Mouse (Mus musculus) intestine, embryonic 15.5 days (tissue): ENCODE measurements around the gene Cort. TPM values are rescaled to one million over a fixed set of nuclear protein-coding genes. Genes with fewer than 3 reads are reported as not detected.

Source experiments
- ATAC-seq: fragments of 200-750 bp; cut with Nextera tagmentation; 2 replicates; pipeline ENCODE4 v1.8.0; 2017; ENCODE audit warnings: moderate TSS enrichment, moderate library complexity
- H3K27ac ChIP-seq: fragments of 300-500 bp; sonication (generic); 2 replicates; pipeline ENCODE4 v1.5.1; 2015; ENCODE audit warnings: mild to moderate bottlenecking, inconsistent platforms
- H3K27me3 ChIP-seq: fragments of 300-500 bp; sonication (generic); replicated peaks from 2 replicates; pipeline ENCODE4 v1.6.1; 2015; ENCODE audit warnings: inconsistent platforms
- H3K36me3 ChIP-seq: fragments of 300-500 bp; sonication (generic); 2 replicates; pipeline ENCODE4 v1.6.1; 2015; ENCODE audit warnings: inconsistent platforms
- H3K4me1 ChIP-seq: fragments of 300-500 bp; sonication (generic); replicated peaks from 2 replicates; pipeline ENCODE4 v1.6.1; 2015; ENCODE audit warnings: inconsistent platforms
- H3K4me2 ChIP-seq: fragments of 300-500 bp; sonication (generic); replicated peaks from 2 replicates; pipeline ENCODE4 v1.6.1; 2015; ENCODE audit warnings: mild to moderate bottlenecking, inconsistent platforms
- H3K4me3 ChIP-seq: fragments of 300-500 bp; sonication (generic); replicated peaks from 2 replicates; pipeline ENCODE4 v1.5.1; 2015; ENCODE audit warnings: inconsistent platforms
- H3K9ac ChIP-seq: fragments of 300-500 bp; sonication (generic); 2 replicates; pipeline ENCODE4 v1.6.1; 2015; ENCODE audit warnings: inconsistent platforms
- H3K9me3 ChIP-seq: fragments of 300-500 bp; sonication (generic); 2 replicates; pipeline ENCODE4 v1.6.1; 2016; ENCODE audit warnings: inconsistent platforms
- WGBS: fragments of 180-500 bp; shearing (Covaris S2); methylation state at CpG from one replicate; pipeline ENCODE4 v1.1.7; 2015; 5-methylcytosine and 5-hydroxymethylcytosine counted together
- polyA plus RNA-seq: library from polyadenylated mRNA; unstranded; fragments of >200 nt; fragmentation: Nextera tagmentation; extraction: Ambion mirVana; gene quantifications from 2 replicates; pipeline ENCODE4 v1.2.1, GENCODE M21; 2015

The Cort gene
- polyA plus RNA-seq, 1 experiment from 2014 or later: not detected

GRCm38 (mm10) chr4:149144459-149144858 is 17.9 kb upstream of the Cort start:
- no peaks in the 10 kb centered on the region for H3K27me3 ChIP-seq
- peaks cover 8% of the 10 kb centered on the region; the same call in 1 of the 2 replicates for H3K4me1 ChIP-seq
- no peak overlapping the region for H3K27ac ChIP-seq
- H3K9me3 ChIP-seq: no peaks in the 10 kb centered on the region
- H3K4me3 ChIP-seq: no peak overlapping the region
- WGBS: 5% methylated on average over 3 of the region's 3 CpGs
- H3K4me2 ChIP-seq: no peak overlapping the region
- peak; percentile 82 for ATAC-seq
- H3K36me3 ChIP-seq: 0 out of 2 replicates have a peak, but pooled peaks cover under 1% of the 10 kb centered on the region
- H3K9ac ChIP-seq: no peak overlapping the region

GRCm38 (mm10) chr4:149143594-149143993 is 17.0 kb upstream of the Cort start:
- no peaks in the 10 kb centered on the region for H3K27me3 ChIP-seq
- no peaks in the 10 kb centered on the region for H3K9me3 ChIP-seq
- H3K27ac ChIP-seq: no peak overlapping the region
- peaks cover 8% of the 10 kb centered on the region; the same call in 1 of the 2 replicates for H3K4me1 ChIP-seq
- no peak overlapping the region for H3K4me2 ChIP-seq
- H3K4me3 ChIP-seq: no peak overlapping the region
- ATAC-seq: no peak
- no peaks in the 10 kb centered on the region for H3K36me3 ChIP-seq
- 27% methylated on average over 4 of the region's 4 CpGs for WGBS
- no peak overlapping the region for H3K9ac ChIP-seq

GRCm38 (mm10) chr4:149138515-149138914 is 12.0 kb upstream of the Cort start:
- Histone ChIP-seq H3K4me2 (no peak overlapping the region), H3K9me3 (no peaks in the 10 kb centered on the region), H3K4me1 (peaks cover 9% of the 10 kb centered on the region), H3K27me3 (no peaks in the 10 kb centered on the region), H3K36me3 (no peaks in the 10 kb centered on the region), H3K4me3 (no peak overlapping the region), H3K9ac (no peak overlapping the region), H3K27ac (no peak overlapping the region)
- ATAC-seq: no peak
- 77% methylated on average over 8 of the region's 8 CpGs for WGBS

GRCm38 (mm10) chr4:149136982-149137770 is 10.6 kb upstream of the Cort start, which contains the start of gene Cenps:
TSS of gene Cenps (minus strand) at chr4:149137629.
- peak within 1 kb of the TSS; percentile 87 for H3K27ac ChIP-seq
- no peaks in the 10 kb centered on the region for H3K27me3 ChIP-seq
- peak within 1 kb of the TSS; percentile 74 for H3K4me2 ChIP-seq
- under 1% methylated on average over 68 of the region's 68 CpGs for WGBS
- H3K4me1 ChIP-seq: peaks cover 11% of the 10 kb centered on the region
- H3K9me3 ChIP-seq: no peaks in the 10 kb centered on the region
- peak within 1 kb of the TSS; percentile 67 for H3K9ac ChIP-seq
- peak within 1 kb of the TSS; percentile 67 for H3K4me3 ChIP-seq
- no peaks in the 10 kb centered on the region for H3K36me3 ChIP-seq
- ATAC-seq: peak; percentile 94

GRCm38 (mm10) chr4:149136116-149136850 is 9.7 kb upstream of the Cort start:
- H3K36me3 ChIP-seq: no peaks in the 10 kb centered on the region
- H3K9ac ChIP-seq: peak overlapping the region; percentile 67
- H3K27ac ChIP-seq: 0 out of 2 replicates have a peak overlapping the region, but pooled peaks have one; percentile 87
- peak overlapping the region; percentile 67 for H3K4me3 ChIP-seq
- H3K27me3 ChIP-seq: no peaks in the 10 kb centered on the region
- H3K4me1 ChIP-seq: peaks cover 12% of the 10 kb centered on the region
- peak overlapping the region; percentile 74 for H3K4me2 ChIP-seq
- 65% methylated on average over 18 of the region's 18 CpGs for WGBS
- ATAC-seq: no peak
- no peaks in the 10 kb centered on the region for H3K9me3 ChIP-seq

GRCm38 (mm10) chr4:149133395-149133794 is 6.8 kb upstream of the Cort start:
- Histone ChIP-seq H3K4me1 (peaks cover 12% of the 10 kb centered on the region), H3K9me3 (no peaks in the 10 kb centered on the region), H3K27ac (no peak overlapping the region), H3K4me2 (no peak overlapping the region), H3K9ac (no peak overlapping the region), H3K4me3 (no peak overlapping the region), H3K36me3 (peaks cover 3% of the 10 kb centered on the region; the same call in 1 of the 2 replicates), H3K27me3 (no peaks in the 10 kb centered on the region)
- ATAC-seq: no peak
- WGBS: 81% methylated on average over 5 of the region's 5 CpGs

- H3K27ac ChIP-seq: no peak overlapping the region
- H3K4me3 ChIP-seq: no peak overlapping the region
- no peaks in the 10 kb centered on the region for H3K9me3 ChIP-seq
- H3K9ac ChIP-seq: no peak overlapping the region
- H3K4me2 ChIP-seq: no peak overlapping the region
- peaks cover 11% of the 10 kb centered on the region for H3K4me1 ChIP-seq
- peaks cover 3% of the 10 kb centered on the region; the same call in 1 of the 2 replicates for H3K36me3 ChIP-seq
- ATAC-seq: no peak
- WGBS: 58% methylated on average over 21 of the region's 21 CpGs
- H3K27me3 ChIP-seq: no peaks in the 10 kb centered on the region
Observed at GRCm38 (mm10) chr4:149131789-149132565, 5.4 kb upstream of the Cort start.

- Histone ChIP-seq H3K9ac (no peak overlapping the region), H3K4me2 (no peak overlapping the region), H3K36me3 (peaks cover 3% of the 10 kb centered on the region; the same call in 1 of the 2 replicates), H3K4me1 (0 out of 2 replicates have a peak, but pooled peaks cover 3% of the 10 kb centered on the region), H3K27me3 (no peaks in the 10 kb centered on the region), H3K27ac (no peak overlapping the region), H3K9me3 (no peaks in the 10 kb centered on the region), H3K4me3 (no peak overlapping the region)
- 90% methylated on average over 23 of the region's 23 CpGs for WGBS
- ATAC-seq: no peak
Observed at GRCm38 (mm10) chr4:149131021-149131752, 4.6 kb upstream of the Cort start.

GRCm38 (mm10) chr4:149128467-149128866 is 1.9 kb upstream of the Cort start:
- no peak for ATAC-seq
- Histone ChIP-seq H3K4me3 (no peak overlapping the region), H3K4me1 (0 out of 2 replicates have a peak, but pooled peaks cover 5% of the 10 kb centered on the region), H3K4me2 (no peak overlapping the region), H3K9me3 (no peaks in the 10 kb centered on the region), H3K9ac (no peak overlapping the region), H3K36me3 (peaks cover 3% of the 10 kb centered on the region; the same call in 1 of the 2 replicates), H3K27ac (no peak overlapping the region), H3K27me3 (no peaks in the 10 kb centered on the region)
- 70% methylated on average over 18 of the region's 18 CpGs for WGBS

GRCm38 (mm10) chr4:149126115-149126509 is 451 bp downstream of the Cort start:
- 0 out of 2 replicates have a peak, but pooled peaks cover 6% of the 10 kb centered on the region for H3K4me1 ChIP-seq
- H3K9ac ChIP-seq: no peak overlapping the region
- H3K27ac ChIP-seq: no peak overlapping the region
- peaks cover 3% of the 10 kb centered on the region; the same call in 1 of the 2 replicates for H3K36me3 ChIP-seq
- H3K4me2 ChIP-seq: no peak overlapping the region
- no peak overlapping the region for H3K4me3 ChIP-seq
- H3K9me3 ChIP-seq: no peaks in the 10 kb centered on the region
- H3K27me3 ChIP-seq: no peaks in the 10 kb centered on the region
- ATAC-seq: no peak
- WGBS: 61% methylated on average over 6 of the region's 6 CpGs

- no peak overlapping the region for H3K4me3 ChIP-seq
- H3K27me3 ChIP-seq: no peaks in the 10 kb centered on the region
- H3K36me3 ChIP-seq: peaks cover 3% of the 10 kb centered on the region; the same call in 1 of the 2 replicates
- ATAC-seq: no peak
- H3K4me2 ChIP-seq: no peak overlapping the region
- no peaks in the 10 kb centered on the region for H3K9me3 ChIP-seq
- 0 out of 2 replicates have a peak, but pooled peaks cover 6% of the 10 kb centered on the region for H3K4me1 ChIP-seq
- 74% methylated on average over 11 of the region's 11 CpGs for WGBS
- H3K9ac ChIP-seq: no peak overlapping the region
- H3K27ac ChIP-seq: no peak overlapping the region
Observed at GRCm38 (mm10) chr4:149125341-149126114, 1.0 kb downstream of the Cort start.
